Mouse (Mus musculus) liver (tissue): Measurements from ENCODE around the gene Ttf1.

Experiments used
- DNase-seq: peaks from one replicate; pipeline ENCODE4 v3.0.0-alpha.2; 2020; ENCODE audit warnings: mixed read lengths

Gene Ttf1

DNA sequence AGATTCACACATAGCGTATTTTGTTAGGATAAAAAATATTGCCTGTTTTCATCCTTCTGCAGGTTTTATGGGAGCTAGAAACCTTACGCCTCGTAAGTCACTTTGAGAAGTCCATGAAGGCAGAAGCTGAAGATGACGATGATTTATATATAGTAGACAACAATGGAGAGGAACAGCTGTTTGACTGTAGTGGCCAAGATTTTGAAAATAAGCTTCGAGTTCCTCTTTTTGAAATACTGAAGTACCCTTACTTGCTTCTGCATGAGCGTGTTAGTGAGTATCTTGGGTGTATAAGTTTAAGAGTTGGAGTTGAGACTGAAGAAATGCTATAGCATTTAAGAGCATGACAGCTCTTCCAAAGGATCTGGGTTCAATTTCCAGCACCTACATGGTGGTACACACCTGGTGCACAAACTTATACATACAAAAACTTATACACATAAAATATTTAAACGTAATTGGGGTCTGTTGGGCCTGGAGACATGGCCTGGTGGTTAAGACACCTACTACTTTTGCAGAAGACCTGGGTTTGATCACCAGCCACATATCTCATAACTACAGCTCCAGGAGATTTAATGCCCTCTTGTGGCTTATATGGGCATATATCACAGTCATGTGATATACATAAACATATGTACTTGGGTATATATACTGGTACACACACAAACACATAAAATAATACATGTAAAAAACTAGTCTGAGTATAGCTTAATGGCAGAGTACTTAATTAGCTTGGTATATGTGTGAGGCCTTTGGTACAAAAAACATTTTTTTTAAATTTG is 70.2 kb downstream of the Ttf1 start:
- no peak for DNase-seq

DNA sequence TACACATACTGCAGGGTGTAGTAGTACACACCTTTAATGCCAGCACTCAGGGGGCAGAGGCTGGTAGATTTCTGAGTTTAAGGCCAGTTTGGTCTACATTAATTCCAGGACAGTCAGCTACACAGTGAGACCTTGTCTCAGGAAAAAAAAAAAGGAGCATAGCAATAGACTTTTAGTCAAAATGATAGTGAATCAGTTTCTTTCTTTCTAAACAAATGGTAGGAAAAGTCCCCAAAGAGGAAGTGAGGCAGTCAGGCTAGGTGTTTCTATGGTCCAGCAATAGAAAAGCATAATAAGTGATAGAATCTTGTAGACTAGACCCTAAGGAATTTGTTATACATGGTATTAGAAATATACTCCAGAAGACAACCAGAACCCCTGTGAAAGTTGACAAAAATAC is 75.1 kb downstream of the Ttf1 start:
- DNase-seq: no peak
